Mouse (Mus musculus): ENCODE data around the gene Luc7l. TPM values are rescaled to one million over a fixed set of nuclear protein-coding genes. Genes with fewer than 3 reads are reported as not detected.
"Not testable (repeated sequence)": the region's sequence is repeated elsewhere in the genome, so short reads cannot be mapped to it uniquely, and the experiment has no call there.

The Luc7l gene
- total and polyA plus RNA-seq, 2 experiments from 2014 or later = 88.4 to 120 TPM

DNA sequence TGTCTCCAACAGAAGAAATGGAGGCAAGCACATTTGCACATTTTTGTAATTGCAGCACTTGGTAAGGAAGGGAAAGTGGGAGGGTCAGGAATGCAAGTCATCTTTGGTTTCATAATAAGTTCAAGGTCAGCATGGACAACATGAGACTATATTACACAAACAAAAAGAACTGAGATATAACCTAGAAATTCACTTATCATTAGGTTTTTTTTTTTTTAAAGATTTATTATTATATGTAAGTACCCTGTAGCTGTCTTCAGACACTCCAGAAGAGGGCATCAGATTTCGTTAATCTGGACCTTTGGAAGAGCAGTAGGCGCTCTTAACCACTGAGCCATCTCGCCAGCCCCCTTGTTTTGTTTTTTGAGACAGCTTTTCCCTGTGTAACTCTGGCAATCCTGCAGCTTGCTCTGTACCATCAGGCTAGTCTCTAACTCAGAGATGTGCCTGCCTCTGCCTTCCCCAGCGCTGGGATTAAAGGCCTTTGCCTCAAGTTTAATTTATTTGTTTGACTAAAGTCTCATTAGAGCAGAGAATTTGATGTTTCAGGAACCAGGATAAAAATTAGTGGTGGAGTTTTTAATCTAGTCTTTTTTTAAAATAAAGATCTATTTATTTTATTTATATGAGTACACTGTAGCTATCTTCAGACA, 684 bp upstream of the Luc7l start:
- DNase-seq (no peak), ATAC-seq (no peak)
- Histone ChIP-seq H3K4me3 (ENCODE audit: low read depth, low read length) (peak overlapping the region; percentile 89), H3K9ac (peak overlapping the region; percentile 98; the same call in 1 of the 2 replicates), H3K4me1 (ENCODE audit: insufficient read depth) (peaks cover 6% of the 10 kb centered on the region; the same call in 1 of the 2 replicates), H3K27me3 (ENCODE audit: insufficient read depth, low read length) (no peaks in the 10 kb centered on the region), H3K9me3 (ENCODE audit: low read length) (no peaks in the 10 kb centered on the region), H3K27ac (ENCODE audit: low read depth, low read length) (peak overlapping the region; percentile 100; the same call in 1 of the 2 replicates), H3K36me3 (ENCODE audit: insufficient read depth) (peaks cover 5% of the 10 kb centered on the region), H3K4me2 (ENCODE audit: low read depth) (peak overlapping the region; percentile 66)
- TF ChIP-seq CTCF (IDR thresholded peaks at IDR 0.05; ENCODE audit: low read depth) = no peak
- 54% methylated on average over 4 of the region's 4 CpGs for WGBS

DNA sequence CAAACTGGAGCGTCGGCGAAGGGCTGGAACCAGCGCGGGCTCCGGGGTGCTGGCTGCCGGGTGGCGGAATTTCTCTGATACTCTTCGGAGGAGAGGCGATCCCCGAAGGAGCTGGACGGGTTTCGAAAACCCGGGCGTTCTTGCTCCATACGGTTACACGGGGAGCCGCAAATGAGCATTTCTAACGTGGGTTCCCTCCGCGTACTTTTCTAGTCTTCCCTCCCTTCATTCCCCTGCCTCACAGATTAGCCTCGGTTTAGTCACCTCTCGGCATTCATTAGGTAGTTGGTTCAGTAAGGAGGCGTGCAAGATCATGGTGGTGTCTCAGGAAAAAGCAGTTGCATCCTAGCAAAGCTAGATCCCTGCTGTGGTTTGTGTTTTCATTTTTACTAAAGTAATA, 703 bp downstream of the Luc7l start:
- H3K4me1 ChIP-seq (ENCODE audit: insufficient read depth) = peaks cover 6% of the 10 kb centered on the region; the same call in 1 of the 2 replicates
- H3K36me3 ChIP-seq (ENCODE audit: insufficient read depth) = peaks cover 12% of the 10 kb centered on the region
- H3K4me2 ChIP-seq (ENCODE audit: low read depth) = peak overlapping the region; percentile 66
- no peak for TF ChIP-seq CTCF (IDR thresholded peaks at IDR 0.05; ENCODE audit: low read depth)
- peak overlapping the region; percentile 98 for H3K9ac ChIP-seq
- under 1% methylated on average over 24 of the region's 24 CpGs for WGBS
- no peak for DNase-seq
- peak; percentile 25; the same call in 1 of the 2 replicates for ATAC-seq
- H3K4me3 ChIP-seq (ENCODE audit: low read depth, low read length) = peak overlapping the region; percentile 89
- H3K27me3 ChIP-seq (ENCODE audit: insufficient read depth, low read length) = no peaks in the 10 kb centered on the region
- no peaks in the 10 kb centered on the region for H3K9me3 ChIP-seq (ENCODE audit: low read length)
- H3K27ac ChIP-seq (ENCODE audit: low read depth, low read length) = peak overlapping the region; percentile 100

DNA sequence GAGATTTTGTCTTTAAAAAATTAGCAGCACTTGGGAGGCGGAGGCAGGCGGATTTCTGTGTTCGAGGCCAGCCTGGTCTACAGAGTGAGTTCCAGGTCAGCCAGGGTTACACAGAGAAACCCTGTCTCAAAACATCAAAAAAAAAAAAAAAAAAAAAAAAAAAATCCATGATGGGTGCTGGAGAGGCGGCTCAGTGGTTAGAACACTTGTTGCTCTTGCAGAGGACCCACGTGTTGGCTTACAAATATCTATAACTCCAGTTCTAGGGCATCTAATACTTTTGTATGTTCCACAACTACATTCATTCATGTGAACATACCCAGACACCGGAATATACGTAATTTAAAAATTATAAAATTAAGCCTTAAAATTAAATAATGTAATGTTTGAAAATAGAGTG, 2.6 kb downstream of the Luc7l start:
- peaks cover 29% of the 10 kb centered on the region for H3K36me3 ChIP-seq (ENCODE audit: insufficient read depth)
- no peak overlapping the region for H3K4me2 ChIP-seq (ENCODE audit: low read depth)
- ATAC-seq (no peak), DNase-seq (no peak)
- WGBS = 96% methylated on average over 7 of the region's 7 CpGs
- peaks cover 6% of the 10 kb centered on the region; the same call in 1 of the 2 replicates for H3K4me1 ChIP-seq (ENCODE audit: insufficient read depth)
- no peaks in the 10 kb centered on the region for H3K9me3 ChIP-seq (ENCODE audit: low read length)
- H3K27me3 ChIP-seq (ENCODE audit: insufficient read depth, low read length) = no peaks in the 10 kb centered on the region
- no peak overlapping the region for H3K27ac ChIP-seq (ENCODE audit: low read depth, low read length)
- no peak for TF ChIP-seq CTCF (IDR thresholded peaks at IDR 0.05; ENCODE audit: low read depth)
- no peak overlapping the region for H3K4me3 ChIP-seq (ENCODE audit: low read depth, low read length)
- no peak overlapping the region for H3K9ac ChIP-seq

DNA sequence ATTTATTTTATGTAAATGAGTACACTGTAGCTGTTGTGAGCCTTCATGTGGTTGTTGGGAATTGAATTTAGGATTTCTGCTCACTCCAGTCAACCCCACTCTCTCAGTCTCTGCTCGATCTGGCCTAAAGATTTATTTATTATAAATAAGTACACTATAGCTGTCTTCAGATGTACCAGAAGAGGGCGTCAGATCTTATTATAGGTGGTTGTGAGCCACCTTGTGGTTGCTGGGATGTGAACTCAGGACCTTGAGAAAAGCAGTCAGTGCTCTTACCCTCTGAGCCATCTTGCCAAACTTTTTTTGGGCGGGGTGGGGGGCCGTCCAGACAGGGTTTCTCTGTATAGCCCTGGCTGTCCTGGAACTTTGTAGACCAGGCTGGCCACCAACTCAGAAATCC, 9.1 kb downstream of the Luc7l start:
- H3K27me3 ChIP-seq (ENCODE audit: insufficient read depth, low read length) = no peaks in the 10 kb centered on the region
- TF ChIP-seq CTCF (IDR thresholded peaks at IDR 0.05; ENCODE audit: low read depth) = peak; percentile 39; the same call in 1 of the 2 replicates
- 89% methylated on average over 4 of the region's 4 CpGs for WGBS
- H3K9ac ChIP-seq = no peak overlapping the region
- H3K4me1 ChIP-seq (ENCODE audit: insufficient read depth) = no peaks in the 10 kb centered on the region
- no peaks in the 10 kb centered on the region for H3K9me3 ChIP-seq (ENCODE audit: low read length)
- peaks cover 78% of the 10 kb centered on the region for H3K36me3 ChIP-seq (ENCODE audit: insufficient read depth)
- H3K27ac ChIP-seq (ENCODE audit: low read depth, low read length) = no peak overlapping the region
- no peak overlapping the region for H3K4me3 ChIP-seq (ENCODE audit: low read depth, low read length)
- H3K4me2 ChIP-seq (ENCODE audit: low read depth) = no peak overlapping the region
- ATAC-seq (no peak), DNase-seq (no peak)

DNA sequence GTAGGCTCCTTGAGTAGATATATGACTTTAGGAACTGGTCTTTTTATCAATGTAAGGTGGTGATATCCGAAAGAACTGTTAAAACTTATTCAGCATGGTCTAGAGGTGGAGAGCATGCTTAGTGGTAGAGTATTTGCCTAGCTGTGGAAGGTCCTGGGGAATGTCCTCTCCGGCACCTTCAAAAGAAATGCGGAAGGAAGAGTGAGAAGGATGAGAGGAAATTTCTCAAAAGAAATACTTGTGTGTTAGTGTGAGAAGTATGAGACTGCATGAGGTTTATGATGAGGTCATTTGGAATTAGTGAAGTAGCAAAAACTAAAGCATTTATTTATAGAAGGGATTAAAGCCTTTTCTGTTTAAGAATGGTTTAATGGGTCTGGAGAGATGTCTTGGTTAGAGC, 9.7 kb downstream of the Luc7l start:
- H3K9ac ChIP-seq = no peak overlapping the region
- H3K4me3 ChIP-seq (ENCODE audit: low read depth, low read length) = no peak overlapping the region
- no peak for TF ChIP-seq CTCF (IDR thresholded peaks at IDR 0.05; ENCODE audit: low read depth)
- DNase-seq (no peak), ATAC-seq (no peak)
- H3K27ac ChIP-seq (ENCODE audit: low read depth, low read length) = no peak overlapping the region
- peaks cover 78% of the 10 kb centered on the region for H3K36me3 ChIP-seq (ENCODE audit: insufficient read depth)
- H3K27me3 ChIP-seq (ENCODE audit: insufficient read depth, low read length) = no peaks in the 10 kb centered on the region
- H3K4me2 ChIP-seq (ENCODE audit: low read depth) = no peak overlapping the region
- no peaks in the 10 kb centered on the region for H3K9me3 ChIP-seq (ENCODE audit: low read length)
- 96% methylated on average over 3 of the region's 3 CpGs for WGBS
- no peaks in the 10 kb centered on the region for H3K4me1 ChIP-seq (ENCODE audit: insufficient read depth)

DNA sequence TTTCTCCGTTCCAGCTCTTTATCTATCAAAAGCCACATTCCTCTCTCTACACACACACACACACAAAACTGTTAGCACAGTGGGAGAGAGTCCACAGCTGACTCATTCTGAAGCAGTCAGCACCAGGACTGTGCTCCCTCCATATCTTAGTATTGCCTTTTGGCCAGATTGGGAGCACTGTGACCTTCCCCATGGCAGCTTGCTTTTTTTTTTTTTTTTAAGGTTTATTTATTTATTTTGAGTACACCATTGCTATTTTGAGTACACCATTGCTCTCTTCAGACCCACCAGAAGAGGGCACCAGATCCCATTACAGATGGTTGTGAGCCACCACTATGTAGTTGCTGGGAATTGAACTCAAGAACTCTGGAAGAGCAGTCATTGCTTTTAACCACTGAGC, 16.2 kb downstream of the Luc7l start:
- H3K4me2 ChIP-seq (ENCODE audit: low read depth) = no peak overlapping the region
- peak; percentile 48 for TF ChIP-seq CTCF (IDR thresholded peaks at IDR 0.05; ENCODE audit: low read depth)
- DNase-seq (no peak), ATAC-seq (no peak)
- H3K4me3 ChIP-seq (ENCODE audit: low read depth, low read length) = no peak overlapping the region
- H3K27ac ChIP-seq (ENCODE audit: low read depth, low read length) = no peak overlapping the region
- H3K4me1 ChIP-seq (ENCODE audit: insufficient read depth) = no peaks in the 10 kb centered on the region
- H3K27me3 ChIP-seq (ENCODE audit: insufficient read depth, low read length) = no peaks in the 10 kb centered on the region
- WGBS = 93% methylated on average over 1 of the region's 1 CpGs
- H3K36me3 ChIP-seq (ENCODE audit: insufficient read depth) = peaks cover 69% of the 10 kb centered on the region
- H3K9ac ChIP-seq = no peak overlapping the region
- no peaks in the 10 kb centered on the region for H3K9me3 ChIP-seq (ENCODE audit: low read length)

DNA sequence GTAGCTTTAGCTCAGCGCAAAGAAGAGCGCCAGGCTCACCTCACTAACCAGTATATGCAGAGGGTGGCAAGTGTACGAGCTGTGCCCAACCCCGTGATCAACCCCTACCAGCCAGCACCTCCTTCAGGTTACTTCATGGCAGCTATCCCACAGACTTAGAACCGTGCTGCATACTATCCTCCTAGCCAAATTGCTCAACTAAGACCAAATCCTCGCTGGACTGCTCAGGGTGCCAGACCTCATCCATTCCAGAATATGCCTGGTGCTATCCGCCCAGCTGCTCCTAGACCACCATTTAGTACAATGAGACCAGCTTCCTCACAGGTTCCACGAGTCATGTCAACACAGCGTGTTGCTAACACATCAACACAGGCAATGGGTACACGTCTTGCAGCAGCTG, 16.9 kb downstream of the Luc7l start:
- DNase-seq; H3K4me3 ChIP-seq (ENCODE audit: low read depth, low read length); H3K4me1 ChIP-seq (ENCODE audit: insufficient read depth); ATAC-seq; H3K4me2 ChIP-seq (ENCODE audit: low read depth); H3K9ac ChIP-seq; H3K9me3 ChIP-seq (ENCODE audit: low read length); H3K27ac ChIP-seq (ENCODE audit: low read depth, low read length); H3K27me3 ChIP-seq (ENCODE audit: insufficient read depth, low read length): not testable (repeated sequence)
- H3K36me3 ChIP-seq (ENCODE audit: insufficient read depth) = peaks cover 65% of the 10 kb centered on the region
- WGBS = 92% methylated on average over 9 of the region's 10 CpGs
